Mouse (Mus musculus) embryo, embryonic 9.5 days (tissue): ENCODE results near the gene Enpep.

Experiments
- DNase-seq: peaks from one replicate; pipeline ENCODE4 v3.0.0-alpha.2; 2017; ENCODE audit errors: extremely low spot score

The Enpep gene

DNA sequence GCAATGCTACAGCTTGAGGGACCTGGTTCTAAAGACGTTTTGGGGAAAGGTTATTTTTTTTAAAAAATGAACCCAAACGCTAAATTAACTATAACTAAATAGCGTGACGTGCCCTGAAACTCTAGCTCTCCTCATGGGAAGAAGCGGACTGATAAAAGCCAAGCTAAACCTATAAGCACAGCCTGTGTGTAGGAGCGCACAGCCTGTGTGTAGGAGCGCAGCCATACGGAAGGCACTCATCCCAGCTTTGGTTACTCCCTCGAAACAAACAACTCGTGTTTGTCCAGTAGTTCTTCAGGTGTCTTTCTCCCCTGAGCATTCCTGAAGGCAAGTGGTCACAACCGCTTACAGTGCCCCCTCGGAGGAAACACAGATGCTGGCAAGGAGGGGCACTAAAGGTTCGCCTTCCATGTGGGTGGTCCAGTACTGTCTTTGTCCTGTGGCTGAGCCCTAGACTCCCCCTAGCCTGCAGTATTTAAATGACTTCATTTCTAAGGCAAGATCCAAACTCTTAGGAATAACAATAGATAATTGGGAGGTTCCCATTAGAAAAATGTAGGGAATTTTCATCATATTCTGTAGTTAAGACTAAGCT lies 93.8 kb downstream of the Enpep start:
- DNase-seq = peak; percentile 35

DNA sequence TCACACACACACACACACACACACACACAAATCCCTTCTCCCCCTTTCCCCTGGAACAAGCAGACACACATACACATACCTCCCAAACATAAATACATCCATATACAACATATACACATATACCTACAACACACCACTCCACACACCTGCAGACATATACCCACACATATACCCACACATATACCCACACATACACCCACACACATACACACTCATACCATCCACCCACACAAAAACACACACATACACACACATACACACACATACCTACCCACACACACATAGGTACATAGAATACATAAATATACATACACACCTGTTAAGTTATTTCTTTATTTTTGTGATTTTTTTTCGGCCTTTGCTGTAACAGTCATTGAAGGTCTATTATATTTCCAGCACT lies 94.5 kb downstream of the Enpep start:
- DNase-seq = no peak

- peak; percentile 41 for DNase-seq
Measured at GRCm38 (mm10) chr3:129227331-129227730, 105.2 kb downstream of the Enpep start.

DNA sequence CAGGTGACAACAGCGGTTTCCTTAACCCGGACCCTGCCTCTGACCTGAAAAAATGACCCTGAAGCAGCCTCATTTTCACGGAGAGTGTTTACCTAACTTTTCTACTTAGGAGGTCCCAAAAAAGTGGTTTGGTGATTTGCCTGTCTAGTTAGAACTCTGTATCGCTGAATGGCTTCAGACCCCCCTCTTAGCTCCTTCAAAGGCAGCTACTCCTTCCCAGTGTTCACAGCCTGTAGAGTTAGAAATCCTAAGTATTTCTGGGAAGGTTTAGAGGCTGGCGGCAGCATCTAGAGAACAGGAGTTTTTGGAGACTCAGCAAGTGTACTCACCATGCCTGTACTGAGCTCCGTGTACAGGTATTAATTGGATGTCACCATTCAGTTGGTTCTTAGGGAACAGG lies 105.8 kb downstream of the Enpep start:
- peak; percentile 14 for DNase-seq

- DNase-seq = peak; percentile 14
Measured at GRCm38 (mm10) chr3:129225577-129226289, 106.8 kb downstream of the Enpep start.

GRCm38 (mm10) chr3:129224806-129225576 lies 107.5 kb downstream of the Enpep start:
- peak; percentile 45 for DNase-seq

DNA sequence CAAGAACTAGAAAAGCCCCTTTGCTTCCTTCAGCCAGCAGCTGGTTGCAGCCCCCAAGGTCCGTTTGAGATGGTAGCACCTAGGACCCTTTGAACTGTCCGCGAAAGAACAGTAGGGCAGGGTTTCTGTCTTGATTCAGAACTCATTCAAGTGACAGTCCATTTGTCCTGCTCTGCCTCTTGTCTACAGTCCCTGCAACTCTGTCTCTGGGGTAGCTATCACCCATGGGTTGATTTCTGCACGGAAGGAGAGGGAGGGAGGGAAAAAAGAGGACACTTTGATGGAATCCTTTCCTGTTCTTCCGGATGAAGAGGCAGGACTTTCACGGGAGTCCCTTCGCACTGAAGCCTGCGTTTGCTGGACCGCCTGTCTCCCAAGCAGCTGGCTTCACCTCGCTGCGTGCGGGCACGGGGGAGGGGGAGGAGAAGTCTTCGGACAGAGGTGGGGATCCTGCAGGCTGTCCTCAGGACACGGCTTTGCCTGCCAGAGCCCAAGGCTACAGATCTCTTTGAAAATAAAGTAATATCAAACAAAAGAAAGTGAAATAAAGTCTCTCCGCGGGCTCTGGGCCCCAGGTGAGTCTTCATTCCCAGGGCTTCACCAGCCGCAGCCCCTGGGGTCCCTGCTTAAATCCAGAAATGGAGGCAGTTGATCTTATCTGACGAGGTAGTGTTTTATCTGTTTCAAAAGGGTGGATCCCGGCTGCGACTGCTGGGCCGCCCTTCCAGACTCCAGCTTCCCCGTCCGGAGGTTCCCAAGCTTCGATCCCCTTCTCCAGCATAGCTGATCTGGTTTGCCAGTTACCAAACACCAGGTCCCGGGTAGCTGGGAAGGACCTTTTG lies 108.3 kb downstream of the Enpep start:
- peak; percentile 50 for DNase-seq

GRCm38 (mm10) chr3:129223401-129223800 lies 109.1 kb downstream of the Enpep start:
- DNase-seq = peak; percentile 25

- peak; percentile 51 for DNase-seq
Measured at GRCm38 (mm10) chr3:129222448-129223290, 109.9 kb downstream of the Enpep start.

GRCm38 (mm10) chr3:129221380-129222260 lies 110.9 kb downstream of the Enpep start:
- peak; percentile 35 for DNase-seq

DNA sequence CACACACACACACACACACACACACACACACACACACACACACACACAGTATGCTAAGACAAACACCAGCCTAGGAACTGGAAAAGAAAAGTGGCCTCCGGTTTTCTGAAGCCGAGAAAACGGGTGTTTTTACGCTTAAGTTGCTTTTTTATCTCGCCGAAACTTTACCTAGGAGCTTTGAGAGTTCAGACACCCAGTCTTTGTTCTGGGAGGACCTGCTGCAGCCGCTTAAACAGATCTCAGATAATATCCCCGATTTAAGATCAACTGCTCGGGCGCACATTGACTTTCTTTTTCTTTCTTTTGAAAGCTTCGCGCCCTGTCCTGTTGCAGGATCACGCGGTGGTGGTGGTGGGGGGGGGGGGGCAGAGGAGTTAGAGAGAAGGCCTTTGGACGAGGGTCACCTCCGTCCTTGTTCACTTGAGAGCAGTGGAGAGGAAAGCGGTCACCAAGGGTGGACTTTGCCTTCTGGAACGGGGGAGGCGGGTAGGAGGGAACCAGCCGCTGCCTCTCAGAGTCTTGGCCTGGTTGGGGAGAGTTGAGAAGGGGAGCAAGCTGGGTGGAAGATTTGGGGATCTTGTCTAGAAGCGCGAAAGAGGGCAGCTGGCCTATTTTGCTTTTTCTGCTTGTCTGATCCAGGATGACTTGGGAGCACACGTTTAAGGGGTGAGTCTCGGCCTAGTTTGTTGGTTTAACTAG lies 111.7 kb downstream of the Enpep start:
- DNase-seq = peak; percentile 60

GRCm38 (mm10) chr3:129220086-129220670 lies 112.3 kb downstream of the Enpep start:
- peak; percentile 52 for DNase-seq
